Mouse (Mus musculus) embryonic facial prominence, embryonic 11.5 days (tissue): ENCODE measurements at regions not wholly inside any gene's neighbourhood (a gene's known extent, or its start where the extent isn't known, plus 50 kb on each side); places are given as distances from the start of the nearest gene placed in this dataset.
A peak's percentile ranks its signal among the peaks of the same experiment; 100 is the strongest.

ENCODE experiments used
- ATAC-seq: fragments of 200-750 bp; cut with Nextera tagmentation; replicated peaks from 2 replicates; pipeline ENCODE4 v1.8.0; 2017; ENCODE audit warnings: low read depth; ENCODE audit not compliant: insufficient number of reproducible peaks, low FRiP score, low TSS enrichment
- DNase-seq: peaks from one replicate; pipeline ENCODE4 v3.0.0-alpha.2; 2015; ENCODE audit warnings: low spot score
- H3K27ac ChIP-seq: fragments of 300-500 bp; sonication (generic); replicated peaks from 2 replicates; pipeline ENCODE4 v1.5.1; 2014; ENCODE audit warnings: mild to moderate bottlenecking, low read depth, low read length, control low read depth
- H3K27me3 ChIP-seq: fragments of 300-500 bp; sonication (generic); 2 replicates; pipeline ENCODE4 v1.6.1; 2014; ENCODE audit warnings: mild to moderate bottlenecking, low read length, moderate library complexity, mixed read lengths; ENCODE audit not compliant: control insufficient read depth, insufficient read depth
- H3K36me3 ChIP-seq: fragments of 300-500 bp; sonication (generic); replicated peaks from 2 replicates; pipeline ENCODE4 v1.6.1; 2014; ENCODE audit warnings: low read depth, mild to moderate bottlenecking, low read length, moderate library complexity, mixed read lengths; ENCODE audit not compliant: control insufficient read depth, insufficient read depth
- H3K4me1 ChIP-seq: fragments of 300-500 bp; sonication (generic); 2 replicates; pipeline ENCODE4 v1.6.1; 2014; ENCODE audit warnings: low read length, mixed read lengths; ENCODE audit not compliant: control insufficient read depth, insufficient read depth
- H3K4me2 ChIP-seq: fragments of 300-500 bp; sonication (generic); 2 replicates; pipeline ENCODE4 v1.6.1; 2014; ENCODE audit warnings: low read depth, mild to moderate bottlenecking, control low read depth, low read length, moderate library complexity
- H3K4me3 ChIP-seq: fragments of 300-500 bp; sonication (generic); 2 replicates; pipeline ENCODE4 v1.5.1; 2014; ENCODE audit warnings: low read depth, low read length, control low read depth
- H3K9ac ChIP-seq: fragments of 300-500 bp; sonication (generic); replicated peaks from 2 replicates; pipeline ENCODE4 v1.6.1; 2014; ENCODE audit warnings: mild to moderate bottlenecking, control low read depth, low read length
- H3K9me3 ChIP-seq: fragments of 300-500 bp; sonication (generic); replicated peaks from 2 replicates; pipeline ENCODE4 v1.6.1; 2016; ENCODE audit warnings: mild to moderate bottlenecking, low read length, inconsistent platforms, mixed read lengths; ENCODE audit not compliant: control insufficient read depth
- WGBS: fragments of 180-500 bp; shearing (Covaris S2); extraction: QIAGEN DNeasy Blood & Tissue Kit; methylation state at CpG from one replicate; pipeline ENCODE4 v1.1.7; 2014; 5-methylcytosine and 5-hydroxymethylcytosine counted together

DNA sequence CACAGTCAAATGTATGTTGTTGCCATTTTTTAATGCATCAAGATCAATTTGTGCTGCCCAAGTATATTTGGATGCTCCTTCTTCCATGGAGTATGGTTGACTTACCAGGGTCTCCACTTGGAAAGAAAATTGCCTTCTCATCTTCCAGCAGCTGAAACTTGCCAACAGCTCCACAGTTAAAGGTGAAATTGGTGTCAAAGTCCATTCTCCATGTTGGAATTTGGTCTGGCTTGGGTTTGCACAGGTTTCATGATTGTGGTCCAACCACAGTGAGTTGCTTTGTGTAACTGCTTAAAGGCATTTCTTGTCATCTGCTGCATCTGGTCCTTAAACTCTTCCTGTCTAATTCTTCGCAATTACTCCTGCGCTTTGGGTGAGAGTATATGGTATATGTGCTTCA lies 634.3 kb downstream of the Nup35 start:
- DNase-seq (no peak), ATAC-seq (no peak)
- no peaks in the 10 kb centered on the region for H3K36me3 ChIP-seq
- H3K9ac ChIP-seq, result no peak overlapping the region
- H3K4me3 ChIP-seq, result no peak overlapping the region
- no peak overlapping the region for H3K27ac ChIP-seq
- no peaks in the 10 kb centered on the region for H3K9me3 ChIP-seq
- H3K27me3 ChIP-seq, result no peaks in the 10 kb centered on the region
- H3K4me2 ChIP-seq, result no peak overlapping the region
- no peaks in the 10 kb centered on the region for H3K4me1 ChIP-seq
- 94% methylated on average over 2 of the region's 2 CpGs for WGBS

DNA sequence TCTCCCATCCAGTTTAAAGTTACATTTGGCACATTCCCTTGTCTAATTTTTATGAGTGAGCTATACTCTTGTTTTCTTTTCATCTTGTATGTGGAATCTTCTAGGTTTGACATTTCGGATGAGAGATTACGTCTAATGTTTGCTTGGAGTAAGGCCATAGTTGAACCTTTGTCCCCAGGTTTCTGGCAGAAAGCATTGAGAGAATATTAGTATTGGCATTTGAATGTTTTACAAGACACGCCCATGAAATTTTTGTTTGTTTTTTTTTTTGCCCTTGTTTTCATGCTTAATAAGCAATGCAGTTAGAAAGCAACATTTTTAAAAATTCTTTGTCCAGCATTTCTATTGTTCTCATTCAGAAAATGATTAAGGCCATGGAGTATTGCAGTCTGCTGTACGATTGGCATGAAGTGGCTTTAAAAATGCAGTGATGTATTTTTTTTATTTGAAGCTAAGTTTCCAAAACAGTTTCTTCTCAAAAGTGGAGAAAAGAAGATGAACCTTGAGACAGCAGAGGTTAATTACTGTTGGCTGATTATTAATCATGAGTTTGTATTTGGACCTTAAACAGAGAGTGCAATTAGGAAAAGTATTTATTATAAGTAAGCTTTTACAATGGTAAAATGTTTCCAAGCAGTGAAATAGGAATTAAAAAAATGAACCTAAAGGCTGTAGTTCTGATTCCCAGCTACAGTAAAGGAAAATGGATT lies 645.2 kb downstream of the Nup35 start:
- no peak overlapping the region for H3K9ac ChIP-seq
- H3K27ac ChIP-seq, result no peak overlapping the region
- H3K9me3 ChIP-seq, result no peaks in the 10 kb centered on the region
- no peaks in the 10 kb centered on the region for H3K4me1 ChIP-seq
- no peak for DNase-seq
- H3K27me3 ChIP-seq, result no peaks in the 10 kb centered on the region
- WGBS, result 88% methylated on average over 4 of the region's 4 CpGs
- no peak overlapping the region for H3K4me3 ChIP-seq
- no peaks in the 10 kb centered on the region for H3K36me3 ChIP-seq
- no peak for ATAC-seq
- H3K4me2 ChIP-seq, result no peak overlapping the region

DNA sequence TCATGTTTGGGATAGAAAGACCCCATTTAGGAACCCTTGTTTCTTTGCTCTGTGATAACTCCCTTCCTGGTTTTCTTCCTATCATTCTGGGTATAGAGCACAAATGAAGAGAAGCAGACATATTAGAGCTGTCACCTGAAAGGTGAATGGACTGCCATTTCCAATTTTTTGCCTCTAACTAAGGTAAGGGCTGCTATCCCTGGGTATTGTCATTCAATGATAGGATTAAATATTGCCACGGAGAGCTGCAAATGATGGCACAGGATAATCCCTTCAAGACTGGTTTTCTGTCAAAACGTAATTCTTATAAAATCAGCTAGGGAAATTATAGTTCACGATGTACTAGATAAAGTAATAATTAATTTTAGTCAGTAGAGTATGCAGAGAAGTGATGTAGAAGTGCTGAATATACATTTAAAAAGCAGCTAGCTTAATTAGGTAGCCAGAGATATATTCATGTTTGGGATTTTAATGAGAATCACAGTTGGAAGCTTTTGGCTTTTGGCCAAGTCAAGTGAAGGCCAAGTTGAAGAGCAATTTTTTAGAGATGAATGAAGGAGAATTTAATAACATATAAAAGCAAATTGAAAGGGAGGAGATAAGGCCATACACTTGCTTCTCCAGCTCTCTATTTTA lies 652.3 kb downstream of the Nup35 start:
- ATAC-seq (no peak), DNase-seq (no peak)
- H3K9me3 ChIP-seq, result no peaks in the 10 kb centered on the region
- H3K27ac ChIP-seq, result no peak overlapping the region
- no peaks in the 10 kb centered on the region for H3K4me1 ChIP-seq
- no peak overlapping the region for H3K4me3 ChIP-seq
- H3K9ac ChIP-seq, result no peak overlapping the region
- H3K36me3 ChIP-seq, result no peaks in the 10 kb centered on the region
- WGBS, result 80% methylated on average over 3 of the region's 3 CpGs
- H3K4me2 ChIP-seq, result no peak overlapping the region
- H3K27me3 ChIP-seq, result no peaks in the 10 kb centered on the region

DNA sequence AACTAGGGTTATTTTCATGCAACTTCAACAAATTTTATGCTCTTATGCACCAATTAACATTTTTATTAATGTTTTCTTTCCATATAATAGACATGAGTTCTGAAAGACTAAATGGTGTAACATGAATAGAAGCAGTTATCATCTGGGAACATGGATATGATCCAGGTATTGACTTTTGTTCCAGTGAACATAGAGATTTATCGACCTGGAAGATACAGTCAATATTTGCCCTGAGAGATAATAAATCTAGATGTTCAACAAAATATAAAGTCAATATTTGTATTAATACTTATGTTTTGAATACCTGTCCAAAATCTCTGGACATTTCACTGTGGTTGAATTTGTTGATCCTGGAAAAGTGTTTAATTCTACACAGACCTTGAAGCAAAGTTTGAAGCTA lies 653.9 kb downstream of the Nup35 start:
- Histone ChIP-seq H3K4me3 (no peak overlapping the region), H3K9ac (no peak overlapping the region), H3K27ac (no peak overlapping the region), H3K36me3 (no peaks in the 10 kb centered on the region), H3K27me3 (no peaks in the 10 kb centered on the region), H3K4me1 (no peaks in the 10 kb centered on the region), H3K4me2 (no peak overlapping the region), H3K9me3 (no peaks in the 10 kb centered on the region)
- DNase-seq, result no peak
- WGBS, result 87% methylated on average over 1 of the region's 1 CpGs
- ATAC-seq, result no peak

DNA sequence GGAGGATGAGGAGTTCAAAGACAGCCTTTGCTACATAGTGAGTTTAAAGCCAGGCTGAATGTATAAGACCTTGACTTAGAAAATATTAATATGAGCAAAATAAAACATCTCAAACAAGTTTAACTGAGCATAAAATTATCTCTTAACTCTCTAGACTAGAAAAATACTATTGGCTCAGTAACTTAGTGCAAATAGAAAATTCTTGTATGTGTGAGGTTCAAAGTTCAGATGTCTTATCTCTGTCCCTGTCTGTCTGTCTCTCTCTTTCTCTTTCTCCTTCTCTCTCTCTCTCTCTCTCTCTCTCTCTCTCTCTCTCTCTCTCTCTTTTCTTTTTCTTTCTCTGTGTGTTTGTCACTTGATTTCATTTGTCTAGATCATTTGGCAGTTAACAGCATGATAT lies 655.5 kb downstream of the Nup35 start:
- Histone ChIP-seq H3K27me3 (no peaks in the 10 kb centered on the region), H3K27ac (no peak overlapping the region)
- no peak for ATAC-seq

DNA sequence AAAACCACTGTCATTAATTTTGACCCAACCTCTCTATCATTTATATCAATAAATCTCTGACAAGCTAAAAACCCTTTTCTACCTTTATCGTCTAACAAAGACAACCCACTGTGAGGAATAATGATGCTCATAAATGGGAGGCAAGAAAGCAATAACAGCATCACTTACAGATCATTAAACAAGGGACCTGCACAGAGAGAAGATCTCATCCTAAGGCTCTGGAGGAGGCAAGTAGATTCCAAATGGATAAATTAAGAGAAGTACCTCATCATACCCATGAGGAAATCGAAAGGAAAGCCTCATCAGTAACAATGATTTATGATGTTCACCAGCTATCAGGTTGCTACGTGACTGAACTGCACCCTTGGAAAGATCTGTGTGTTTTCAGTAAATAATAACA lies 670.4 kb downstream of the Nup35 start:
- ATAC-seq (no peak), DNase-seq (no peak)
- H3K9ac ChIP-seq, result no peak overlapping the region
- H3K27ac ChIP-seq, result no peak overlapping the region
- H3K4me1 ChIP-seq, result no peaks in the 10 kb centered on the region
- no peak overlapping the region for H3K4me2 ChIP-seq
- no peaks in the 10 kb centered on the region for H3K9me3 ChIP-seq
- H3K4me3 ChIP-seq, result no peak overlapping the region
- H3K36me3 ChIP-seq, result no peaks in the 10 kb centered on the region
- no peaks in the 10 kb centered on the region for H3K27me3 ChIP-seq
- 84% methylated on average over 3 of the region's 3 CpGs for WGBS

More for the DNA sequence above, 655.5 kb downstream of the Nup35 start:
- H3K36me3 ChIP-seq, result no peaks in the 10 kb centered on the region
- H3K4me2 ChIP-seq, result no peak overlapping the region
- H3K4me1 ChIP-seq, result no peaks in the 10 kb centered on the region
- H3K4me3 ChIP-seq, result no peak overlapping the region
- H3K9me3 ChIP-seq, result no peaks in the 10 kb centered on the region
- no peak for DNase-seq
- no peak overlapping the region for H3K9ac ChIP-seq

DNA sequence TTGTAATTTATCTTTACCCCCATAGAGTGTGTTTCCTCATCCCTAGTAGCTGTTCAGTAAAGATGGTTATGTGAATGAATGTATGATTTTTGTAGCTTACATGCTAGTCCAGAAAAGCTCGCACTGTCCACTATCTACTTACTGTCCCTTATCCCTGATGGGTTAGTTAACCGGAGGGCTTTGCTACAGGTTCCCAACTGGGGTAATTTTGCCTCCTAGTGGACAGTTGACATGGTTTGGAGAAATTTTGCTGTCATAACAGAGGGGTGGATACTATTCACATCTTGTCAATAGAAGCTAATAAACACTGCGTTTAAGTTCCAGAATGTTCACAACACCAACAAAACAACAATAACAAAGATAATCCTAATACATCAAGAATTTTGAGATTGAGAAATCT lies 711.6 kb downstream of the Nup35 start:
- Histone ChIP-seq H3K27ac (no peak overlapping the region), H3K4me1 (no peaks in the 10 kb centered on the region), H3K36me3 (no peaks in the 10 kb centered on the region), H3K9ac (no peak overlapping the region), H3K27me3 (no peaks in the 10 kb centered on the region), H3K4me2 (no peak overlapping the region), H3K4me3 (no peak overlapping the region), H3K9me3 (no peaks in the 10 kb centered on the region)
- WGBS, result 73% methylated on average over 3 of the region's 3 CpGs
- no peak for ATAC-seq
- peak; percentile 2 for DNase-seq

DNA sequence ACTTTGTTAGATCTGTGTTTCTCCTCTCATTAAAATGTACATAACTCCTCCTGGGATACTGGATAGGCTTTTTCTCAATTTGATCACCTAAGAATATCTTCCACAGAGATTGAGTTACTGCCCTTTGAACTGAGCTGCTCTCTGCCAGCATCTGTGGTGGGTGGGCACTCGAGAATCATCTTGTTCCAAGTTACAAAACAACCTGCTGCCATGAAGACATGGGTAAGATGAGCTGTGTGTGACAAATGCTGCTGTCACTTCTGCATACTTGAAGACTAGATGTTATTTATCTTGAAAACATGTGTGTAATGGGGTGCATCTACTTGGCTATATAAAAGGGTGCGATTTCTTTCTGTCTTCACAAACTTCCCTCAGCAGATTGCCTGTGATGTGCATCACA lies 716.0 kb upstream of the Zfp804a start:
- Histone ChIP-seq H3K27ac (no peak overlapping the region), H3K4me2 (no peak overlapping the region), H3K4me1 (no peaks in the 10 kb centered on the region), H3K9me3 (no peaks in the 10 kb centered on the region), H3K9ac (no peak overlapping the region), H3K27me3 (no peaks in the 10 kb centered on the region), H3K4me3 (no peak overlapping the region), H3K36me3 (no peaks in the 10 kb centered on the region)
- no peak for ATAC-seq
- WGBS, result 65% methylated on average over 2 of the region's 2 CpGs
- DNase-seq, result no peak
